Mouse (Mus musculus) heart, postnatal 4 days (tissue): ENCODE measurements at regions not wholly inside any gene's neighbourhood (a gene's known extent, or its start where the extent isn't known, plus 50 kb on each side); places are given as distances from the start of the nearest gene placed in this dataset.

Experiments used
- DNase-seq: peaks from one replicate; pipeline ENCODE4 v3.0.0; 2021

DNA sequence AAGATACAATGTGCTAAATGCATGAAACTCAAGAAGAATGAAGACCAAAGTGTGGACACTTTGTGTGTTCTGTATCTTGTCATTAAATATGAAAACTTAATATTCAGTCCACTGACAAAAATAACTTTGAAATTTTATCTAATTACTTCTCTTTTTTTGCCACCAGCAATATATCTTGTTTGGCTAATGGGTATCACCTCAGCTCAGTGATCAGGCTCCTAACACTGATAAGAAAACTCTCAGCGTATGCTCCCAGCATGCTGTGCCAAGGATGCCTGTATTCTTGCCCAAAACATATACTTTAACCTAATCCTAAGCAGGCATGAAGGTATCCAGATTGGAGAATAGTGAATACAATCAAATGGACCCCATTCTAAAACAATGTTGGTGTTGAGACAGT, 53.3 kb upstream of the Ptpn12 start:
- DNase-seq = no peak

DNA sequence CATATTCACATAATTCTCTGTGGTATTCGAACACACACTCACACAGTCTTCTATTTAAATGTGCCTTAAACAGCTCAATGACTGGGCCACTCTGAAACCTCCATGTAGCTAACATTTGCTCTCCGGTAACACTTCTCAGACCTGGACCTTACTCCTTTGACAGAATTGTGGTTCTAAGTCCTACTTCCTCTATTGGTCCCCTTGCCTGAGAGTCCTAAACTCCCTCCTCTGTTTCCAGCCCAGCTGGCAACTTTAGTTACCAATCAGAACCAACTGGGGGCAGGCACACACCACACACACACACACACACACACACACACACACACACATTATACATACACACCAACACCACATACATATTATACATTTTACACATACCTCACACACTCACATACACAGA, 57.7 kb upstream of the Ptpn12 start:
- DNase-seq = no peak

DNA sequence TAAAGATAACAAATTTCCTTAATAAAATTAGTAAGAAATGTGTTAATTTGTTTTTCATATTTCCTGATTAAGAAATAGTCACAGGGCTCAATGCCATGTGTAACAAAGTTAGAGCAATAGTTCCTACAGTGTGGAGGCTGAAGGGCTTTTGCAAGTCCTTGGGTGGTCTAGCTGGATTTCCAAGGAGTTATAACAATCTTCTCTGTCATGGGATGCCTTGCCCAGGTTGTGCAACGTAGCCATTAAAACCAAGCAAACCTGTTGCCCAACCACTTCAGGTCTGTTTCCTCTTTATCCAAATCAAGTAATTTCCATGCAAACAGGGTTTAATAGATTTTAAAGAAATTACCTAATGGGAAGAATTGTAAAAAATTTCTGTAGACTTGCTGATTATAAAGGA, 59.8 kb upstream of the Ptpn12 start:
- no peak for DNase-seq

DNA sequence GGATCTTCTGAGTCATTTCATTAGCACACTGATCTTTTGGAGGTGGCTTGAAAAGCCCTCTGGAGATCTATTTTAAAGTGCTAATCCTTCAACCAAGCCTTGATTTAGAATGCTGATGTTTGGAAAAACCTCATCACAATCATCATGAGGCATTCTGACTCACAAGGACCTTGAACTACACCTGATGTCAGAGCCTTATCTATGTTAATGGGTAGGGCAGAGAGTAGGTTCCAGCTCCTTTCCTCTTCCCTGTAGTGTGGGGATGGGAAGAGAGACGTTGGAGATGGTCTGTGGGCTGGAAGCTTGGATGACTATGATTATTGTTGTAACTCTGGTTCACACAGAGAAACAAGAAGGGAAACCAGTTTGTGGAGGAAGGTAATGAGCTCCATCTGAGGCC, 63.0 kb upstream of the Gsap start:
- DNase-seq = no peak

DNA sequence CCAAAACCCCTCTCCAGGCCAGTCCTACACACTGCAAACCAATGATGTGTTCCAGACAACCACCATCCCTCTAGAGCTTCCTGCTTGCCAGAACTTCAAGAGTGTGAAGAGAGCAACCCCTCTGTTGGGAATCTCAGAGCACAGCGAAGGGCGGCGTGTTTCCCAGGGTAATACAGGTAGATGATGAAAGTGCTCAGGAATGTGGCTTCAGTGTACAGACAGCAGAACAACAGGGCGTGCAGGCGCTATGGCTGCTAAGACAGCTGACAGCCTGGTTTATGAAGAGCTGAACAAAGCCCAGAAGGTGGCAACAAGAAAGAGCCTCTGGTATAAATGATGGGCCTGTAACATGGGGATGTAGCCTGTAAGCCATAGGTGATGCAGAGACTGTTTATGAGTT, 61.0 kb upstream of the Gsap start:
- DNase-seq = peak; percentile 9

DNA sequence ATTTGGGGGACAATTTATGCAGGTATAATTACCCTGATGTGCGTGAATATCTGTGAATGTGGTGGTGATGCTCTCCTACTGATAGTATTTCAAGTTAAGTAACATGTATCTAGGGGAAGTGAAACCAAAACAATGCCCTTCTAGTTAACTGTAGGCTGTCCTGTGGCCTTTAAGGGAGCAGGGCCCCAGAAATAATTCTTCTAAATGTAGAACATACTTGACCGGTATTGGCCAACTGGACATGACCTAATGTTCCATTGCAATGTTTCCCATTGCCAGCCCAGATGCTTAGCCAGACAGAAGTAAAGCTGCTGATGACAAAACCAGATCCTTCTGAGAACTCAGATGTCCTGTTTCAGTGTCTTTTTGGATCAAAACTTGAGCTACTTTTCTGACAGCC, 54.9 kb upstream of the Gsap start:
- DNase-seq = no peak

DNA sequence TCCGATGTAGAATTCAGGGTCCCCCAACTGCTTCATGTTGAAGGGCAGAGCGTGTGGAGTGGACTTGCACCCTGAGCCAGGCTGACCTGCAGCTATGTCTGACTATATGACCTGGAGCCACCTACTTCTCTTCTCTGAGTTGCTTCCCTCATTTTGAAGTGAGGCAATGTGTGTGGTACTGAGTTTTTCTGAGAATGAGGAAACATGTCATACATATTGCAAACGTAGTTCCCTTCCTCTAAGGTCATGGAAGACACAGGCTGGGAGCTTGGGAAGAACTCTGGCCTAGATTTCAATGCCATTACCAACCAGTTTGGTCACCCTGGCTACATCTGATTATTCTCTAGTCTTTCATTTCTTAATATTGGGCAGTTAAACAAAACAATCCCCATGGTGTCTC, 54.1 kb upstream of the Gsap start:
- DNase-seq = no peak

DNA sequence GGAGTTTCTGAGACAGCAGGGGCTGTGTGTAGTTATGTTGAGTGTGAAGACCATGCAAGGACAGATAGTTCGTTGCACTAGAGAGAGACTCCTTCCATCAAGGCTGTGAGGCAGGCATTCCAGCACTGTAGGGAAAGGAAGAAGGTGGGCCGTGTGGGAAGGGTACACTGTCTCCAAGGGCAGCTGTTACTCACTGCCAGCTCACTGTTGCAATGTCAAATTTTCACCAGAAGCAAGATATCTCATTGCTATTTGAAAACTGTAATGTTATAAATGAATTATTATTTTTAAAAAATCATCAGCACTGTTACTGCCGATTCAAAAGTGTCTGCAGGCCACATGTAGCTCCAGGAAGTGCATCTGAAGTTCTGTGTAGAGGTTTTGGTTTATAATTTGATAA, 50.6 kb upstream of the Gsap start:
- DNase-seq = no peak

DNA sequence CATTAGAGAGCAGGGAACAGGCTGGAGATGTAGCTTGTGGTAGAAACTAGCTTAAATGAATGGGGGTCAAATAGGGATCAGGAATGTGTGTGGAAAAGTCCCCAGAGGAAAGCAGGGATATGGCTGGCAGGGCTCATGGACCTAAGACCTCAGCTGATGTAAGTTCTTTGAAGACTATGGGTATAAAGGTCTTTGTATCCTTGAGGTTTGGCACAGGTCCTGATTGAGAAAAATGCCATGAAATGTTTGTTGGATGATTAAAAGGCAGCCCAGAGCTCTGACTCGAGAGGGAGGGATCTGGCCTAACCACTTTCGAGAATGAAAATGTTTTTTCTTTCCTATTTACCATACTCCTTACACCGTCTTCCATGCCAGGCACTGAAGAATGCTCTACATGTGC, 50.0 kb upstream of the Gsap start:
- DNase-seq = no peak
